Mouse (Mus musculus) megakaryocyte, embryonic 14.5 days (primary cell): ENCODE data around the gene Clint1. TPM values are rescaled to one million over a fixed set of nuclear protein-coding genes. Genes with fewer than 3 reads are reported as not detected.

Source experiments
- H3K27me3 ChIP-seq: replicated peaks from 2 replicates; pipeline ENCODE3; 2012; ENCODE audit warnings: inconsistent platforms
- H3K36me3 ChIP-seq: replicated peaks from 2 replicates; pipeline ENCODE3; 2012; ENCODE audit warnings: low read length, inconsistent platforms, mixed read lengths
- H3K4me1 ChIP-seq: 2 replicates; pipeline ENCODE4 v1.6.1; 2012; ENCODE audit warnings: inconsistent platforms
- H3K4me3 ChIP-seq: replicated peaks from 2 replicates; pipeline ENCODE3; 2012; ENCODE audit warnings: moderate library complexity, mild to moderate bottlenecking, inconsistent platforms
- H3K9me3 ChIP-seq: 2 replicates; pipeline ENCODE4 v1.6.1; 2012; ENCODE audit warnings: inconsistent platforms
- FLI1 ChIP-seq: IDR thresholded peaks from 2 replicates; pipeline ENCODE4 v1.6.1; 2012; ENCODE audit warnings: low read length, inconsistent platforms, mixed read lengths
- GATA1 ChIP-seq: IDR thresholded peaks from 3 replicates; pipeline ENCODE4 v1.6.1; 2012; ENCODE audit warnings: mixed read lengths, low read length, inconsistent platforms, borderline replicate concordance
- polyA plus RNA-seq: library from polyadenylated mRNA; stranded (reverse); fragments of >175 nt; gene quantifications from 2 replicates; pipeline ENCODE4 v1.2.3, GENCODE M21; 2012; ENCODE audit warnings: low replicate concordance; ENCODE audit not compliant: insufficient read depth

Clint1 gene
- polyA plus RNA-seq, 1 experiment, result 59.4 TPM

GRCm38 (mm10) chr11:45943891-45944642 lies 92.2 kb downstream of the Clint1 start:
- Histone ChIP-seq H3K9me3 (no peaks in the 10 kb centered on the region), H3K4me3 (peak overlapping the region; percentile 99), H3K4me1 (peaks cover 41% of the 10 kb centered on the region), H3K27me3 (no peaks in the 10 kb centered on the region), H3K36me3 (peaks cover 42% of the 10 kb centered on the region)
- TF ChIP-seq GATA1 (no peak), FLI1 (no peak)

GRCm38 (mm10) chr11:45944643-45945156 lies 92.8 kb downstream of the Clint1 start, which contains the start of gene Lsm11:
Lsm11 (minus strand) TSS chr11:45944935.
- TF ChIP-seq GATA1, result no peak
- no peak for TF ChIP-seq FLI1
- H3K4me1 ChIP-seq, result peaks cover 37% of the 10 kb centered on the region
- peak within 1 kb of the TSS; percentile 99 for H3K4me3 ChIP-seq
- no peaks in the 10 kb centered on the region for H3K27me3 ChIP-seq
- no peaks in the 10 kb centered on the region for H3K9me3 ChIP-seq
- H3K36me3 ChIP-seq, result peaks cover 43% of the 10 kb centered on the region

GRCm38 (mm10) chr11:45946796-45947195 lies 94.9 kb downstream of the Clint1 start:
- Histone ChIP-seq H3K9me3 (no peaks in the 10 kb centered on the region), H3K4me1 (peaks cover 32% of the 10 kb centered on the region), H3K27me3 (no peaks in the 10 kb centered on the region), H3K36me3 (peaks cover 44% of the 10 kb centered on the region), H3K4me3 (no peak overlapping the region)
- TF ChIP-seq GATA1 (no peak), FLI1 (no peak)

GRCm38 (mm10) chr11:45947491-45947890 lies 95.6 kb downstream of the Clint1 start:
- Histone ChIP-seq H3K4me3 (no peak overlapping the region), H3K36me3 (peaks cover 48% of the 10 kb centered on the region), H3K4me1 (peaks cover 27% of the 10 kb centered on the region), H3K27me3 (no peaks in the 10 kb centered on the region), H3K9me3 (no peaks in the 10 kb centered on the region)
- TF ChIP-seq FLI1, result no peak
- TF ChIP-seq GATA1, result no peak

- H3K36me3 ChIP-seq, result peaks cover 26% of the 10 kb centered on the region
- H3K9me3 ChIP-seq, result no peaks in the 10 kb centered on the region
- peaks cover 17% of the 10 kb centered on the region for H3K4me1 ChIP-seq
- H3K4me3 ChIP-seq, result peak within 1 kb of the TSS; percentile 94
- TF ChIP-seq FLI1, result peak; percentile 82
- no peak for TF ChIP-seq GATA1
- no peaks in the 10 kb centered on the region for H3K27me3 ChIP-seq
Observed at GRCm38 (mm10) chr11:45955127-45955627, 103.3 kb downstream of the Clint1 start, which contains the start of gene Thg1l. Thg1l (minus strand) TSS chr11:45955494.

- TF ChIP-seq GATA1 (no peak), FLI1 (no peak)
- Histone ChIP-seq H3K27me3 (peaks cover 6% of the 10 kb centered on the region), H3K4me3 (no peak overlapping the region), H3K9me3 (peaks cover 10% of the 10 kb centered on the region), H3K36me3 (no peaks in the 10 kb centered on the region), H3K4me1 (peaks cover 8% of the 10 kb centered on the region; the same call in 1 of the 2 replicates)
Observed at GRCm38 (mm10) chr11:45959598-45959997, 107.7 kb downstream of the Clint1 start.

GRCm38 (mm10) chr11:45960003-45960402 lies 108.2 kb downstream of the Clint1 start:
- peaks cover 10% of the 10 kb centered on the region for H3K9me3 ChIP-seq
- no peaks in the 10 kb centered on the region for H3K36me3 ChIP-seq
- H3K4me3 ChIP-seq, result no peak overlapping the region
- H3K4me1 ChIP-seq, result peaks cover 6% of the 10 kb centered on the region; the same call in 1 of the 2 replicates
- TF ChIP-seq GATA1 (no peak), FLI1 (no peak)
- peaks cover 6% of the 10 kb centered on the region for H3K27me3 ChIP-seq

Other genes with a start within 250 kb of the Clint1 start
- 16.9 and 61.8 TPM in 2 replicates for gene Lsm11, start 92.9 kb downstream of the Clint1 start, polyA plus RNA-seq
- 4.1 TPM in 1 of 2 replicates, not detected in the other for gene Thg1l, start 103.4 kb downstream of the Clint1 start, polyA plus RNA-seq
- not detected in 2 replicates for gene Sox30, start 128.3 kb downstream of the Clint1 start, polyA plus RNA-seq
- 0.78 TPM in 1 of 2 replicates, not detected in the other for gene Gm12166, start 200.3 kb downstream of the Clint1 start, polyA plus RNA-seq
- gene Adam19, start 203.9 kb downstream of the Clint1 start, polyA plus RNA-seq, result 0.21 and 2.3 TPM in 2 replicates